Mouse (Mus musculus) embryonic fibroblast, embryonic 13.5 days (primary cell): ENCODE results near the gene Sptssa. TPM values are rescaled to one million over a fixed set of nuclear protein-coding genes. Genes with fewer than 3 reads are reported as not detected.

Experiments
- H3K27ac ChIP-seq: 2 replicates; pipeline ENCODE4 v1.5.1; 2012; ENCODE audit warnings: low read length, control low read depth, inconsistent platforms; ENCODE audit not compliant: insufficient read depth
- H3K4me1 ChIP-seq: 2 replicates; pipeline ENCODE4 v1.6.1; 2011; ENCODE audit warnings: low read length; ENCODE audit not compliant: control insufficient read depth, insufficient read depth
- H3K4me3 ChIP-seq: 2 replicates; pipeline ENCODE4 v1.5.1; 2011; ENCODE audit warnings: mild to moderate bottlenecking, control low read depth, low read length; ENCODE audit not compliant: insufficient read depth
- CTCF ChIP-seq: IDR thresholded peaks from 2 replicates; pipeline ENCODE4 v1.5.1; 2011; ENCODE audit warnings: mild to moderate bottlenecking, control low read depth, low read length, moderate library complexity, borderline replicate concordance; ENCODE audit not compliant: insufficient read depth
- POLR2A ChIP-seq: IDR thresholded peaks from 2 replicates; pipeline ENCODE4 v1.6.1; 2011; ENCODE audit warnings: low read depth, mild to moderate bottlenecking, control low read depth, low read length, moderate library complexity
- polyA plus RNA-seq: library from polyadenylated mRNA; stranded (reverse); fragments of >200 nt; gene quantifications from 2 replicates; pipeline ENCODE4 v1.2.4, GENCODE M21; 2011; ENCODE audit warnings: low read depth; ENCODE audit not compliant: missing spikeins, insufficient read length

Gene Sptssa
- 59.2 and 68.0 TPM in 2 replicates for polyA plus RNA-seq

GRCm38 (mm10) chr12:54656396-54657171, at the start of gene Sptssa:
TSS of gene Sptssa (minus strand) at chr12:54656573.
- no peak for TF ChIP-seq CTCF
- peak; percentile 80 for TF ChIP-seq POLR2A
- Histone ChIP-seq H3K4me3 (peak within 1 kb of the TSS; percentile 93), H3K27ac (peak within 1 kb of the TSS; percentile 55; the same call in 1 of the 2 replicates), H3K4me1 (peaks cover 12% of the 10 kb centered on the region)

- Histone ChIP-seq H3K4me1 (no peaks in the 10 kb centered on the region), H3K4me3 (no peak overlapping the region), H3K27ac (no peak overlapping the region)
- TF ChIP-seq POLR2A (no peak), CTCF (no peak)
Observed at GRCm38 (mm10) chr12:54699394-54699793, 43.0 kb upstream of the Sptssa start.

GRCm38 (mm10) chr12:54697791-54698250, 41.4 kb upstream of the Sptssa start:
- peaks cover 2% of the 10 kb centered on the region for H3K4me1 ChIP-seq
- TF ChIP-seq CTCF (no peak), POLR2A (peak; percentile 77; the same call in 1 of the 2 replicates)
- H3K27ac ChIP-seq, result no peak overlapping the region
- H3K4me3 ChIP-seq, result no peak overlapping the region

GRCm38 (mm10) chr12:54697003-54697597, 40.7 kb upstream of the Sptssa start:
- peaks cover 2% of the 10 kb centered on the region for H3K4me1 ChIP-seq
- H3K4me3 ChIP-seq, result no peak overlapping the region
- H3K27ac ChIP-seq, result no peak overlapping the region
- TF ChIP-seq POLR2A (peak; percentile 90), CTCF (no peak)

GRCm38 (mm10) chr12:54696242-54697002, 40.0 kb upstream of the Sptssa start:
- TF ChIP-seq CTCF (no peak), POLR2A (peak; percentile 100)
- Histone ChIP-seq H3K4me1 (peaks cover 2% of the 10 kb centered on the region), H3K4me3 (peak overlapping the region; percentile 84)

GRCm38 (mm10) chr12:54695511-54696241, 39.3 kb upstream of the Sptssa start, which contains the start of gene Eapp:
TSS of gene Eapp (minus strand) at chr12:54695897.
- TF ChIP-seq POLR2A (peak; percentile 83), CTCF (no peak)
- Histone ChIP-seq H3K4me3 (peak within 1 kb of the TSS; percentile 84), H3K27ac (peak within 1 kb of the TSS; percentile 92), H3K4me1 (peaks cover 2% of the 10 kb centered on the region)

More at GRCm38 (mm10) chr12:54696242-54697002, 40.0 kb upstream of the Sptssa start:
- H3K27ac ChIP-seq, result peak overlapping the region; percentile 82

GRCm38 (mm10) chr12:54694847-54695510, 38.6 kb upstream of the Sptssa start:
- Histone ChIP-seq H3K4me1 (peaks cover 2% of the 10 kb centered on the region), H3K27ac (peak overlapping the region; percentile 92), H3K4me3 (peak overlapping the region; percentile 84)
- TF ChIP-seq POLR2A (no peak; the same call in 1 of the 2 replicates), CTCF (no peak)

- no peak for TF ChIP-seq POLR2A
- no peak for TF ChIP-seq CTCF
- Histone ChIP-seq H3K27ac (no peak overlapping the region), H3K4me3 (no peak overlapping the region), H3K4me1 (peaks cover 2% of the 10 kb centered on the region)
Observed at GRCm38 (mm10) chr12:54689082-54689481, 32.7 kb upstream of the Sptssa start.
